Comparison of ENCODE assay signal across 22 mouse cellular contexts in the genomic region with DNA sequence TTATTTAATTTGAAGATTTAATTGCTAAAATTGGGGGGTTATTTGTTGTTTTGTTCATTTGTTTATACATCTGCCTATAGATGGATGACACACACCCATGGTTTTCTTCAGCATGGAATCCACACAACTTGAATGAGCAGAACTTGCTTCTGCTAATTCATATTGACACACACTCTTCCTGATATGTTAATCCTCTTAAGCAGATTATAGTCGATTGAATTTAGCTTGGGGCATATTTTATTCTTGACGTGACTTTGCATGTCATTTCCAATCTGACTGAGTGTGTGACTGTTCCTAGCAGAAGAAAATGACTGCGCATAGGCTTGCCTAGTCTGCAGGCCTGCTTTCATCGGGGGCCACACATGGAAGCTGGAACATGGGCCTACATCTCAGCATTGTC.
"Had no signal": no experiment of that assay in that cellular context is flagged by ENCODE, and none has a peak within 500 bp of the region (broad histone marks: within the 10 kb centered on the region; RNA-seq: fewer than 3 reads in every experiment).

No protein-coding gene starts in this region.

- ATAC-seq: intestine, embryonic 16.5 days; liver, postnatal 0 days; lung, postnatal 0 days had no signal

- H3K4me2 ChIP-seq: limb, embryonic 12.5 days; limb, embryonic 15.5 days; liver, embryonic 11.5 days; lung, embryonic 14.5 days; neural tube, embryonic 12.5 days; neural tube, embryonic 15.5 days had no signal

- H3K27ac ChIP-seq: limb, embryonic 12.5 days; limb, embryonic 15.5 days; liver, embryonic 14.5 days; neural tube, embryonic 12.5 days; neural tube, embryonic 15.5 days; stomach, postnatal 0 days had no signal

- H3K36me3 ChIP-seq: limb, embryonic 12.5 days; limb, embryonic 15.5 days; neural tube, embryonic 12.5 days; neural tube, embryonic 15.5 days had no signal

- H3K4me1 ChIP-seq: limb, embryonic 12.5 days; limb, embryonic 15.5 days; megakaryocyte, embryonic 14.5 days; neural tube, embryonic 12.5 days; neural tube, embryonic 15.5 days had no signal

- H3K9me3 ChIP-seq: limb, embryonic 12.5 days; limb, embryonic 15.5 days; megakaryocyte, embryonic 14.5 days; neural tube, embryonic 12.5 days; neural tube, embryonic 15.5 days had no signal

- H3K9ac ChIP-seq: limb, embryonic 12.5 days; limb, embryonic 15.5 days; liver, embryonic 14.5 days; liver, postnatal 0 days; lung, embryonic 14.5 days; neural tube, embryonic 12.5 days; neural tube, embryonic 15.5 days had no signal

- H3K27me3 ChIP-seq: limb, embryonic 12.5 days; limb, embryonic 15.5 days; megakaryocyte, embryonic 14.5 days; neural tube, embryonic 12.5 days; neural tube, embryonic 15.5 days had no signal

- H3K4me3 ChIP-seq: limb, embryonic 12.5 days; limb, embryonic 15.5 days; megakaryocyte, embryonic 14.5 days; neural tube, embryonic 12.5 days; neural tube, embryonic 15.5 days had no signal

- DNase-seq: kidney, adult 18-20 months; kidney, adult 9 months; kidney, postnatal 14 days; kidney, postnatal 4 days; left cerebral cortex, postnatal 4 days; liver, postnatal 0 days; lung, embryonic 14.5 days; lung, postnatal 36 days; right cerebral cortex, adult 18-20 months; right cerebral cortex, postnatal 14 days; right cerebral cortex, postnatal 4 days; thymus, postnatal 25 days had no signal
